Mouse (Mus musculus) bone marrow macrophage, adult 2 months (primary cell): ENCODE data around the gene Bcl2l13. TPM values are rescaled to one million over a fixed set of nuclear protein-coding genes. Genes with fewer than 3 reads are reported as not detected.
"Not testable (repeated sequence)": the region's sequence is repeated elsewhere in the genome, so short reads cannot be mapped to it uniquely, and the experiment has no call there.

Experiments used
- H3K27ac ChIP-seq: 2 replicates; pipeline ENCODE4 v1.5.1; 2012; ENCODE audit warnings: low read depth, low read length; ENCODE audit not compliant: insufficient read depth
- H3K4me1 ChIP-seq: 2 replicates; pipeline ENCODE4 v1.6.1; 2012; ENCODE audit warnings: low read length; ENCODE audit not compliant: control insufficient read depth, insufficient read depth
- H3K4me3 ChIP-seq: 2 replicates; pipeline ENCODE4 v1.5.1; 2012; ENCODE audit warnings: mild to moderate bottlenecking, low read length, moderate library complexity; ENCODE audit not compliant: insufficient read depth
- CTCF ChIP-seq: IDR thresholded peaks from 2 replicates; pipeline ENCODE4 v1.5.1; 2012; ENCODE audit warnings: low read depth, mild to moderate bottlenecking, low read length, moderate library complexity
- POLR2A ChIP-seq: IDR thresholded peaks from 2 replicates; pipeline ENCODE4 v1.6.1; 2012; ENCODE audit warnings: mild to moderate bottlenecking, low read depth, low read length, borderline replicate concordance
- polyA plus RNA-seq: library from polyadenylated mRNA; stranded (reverse); fragments of >200 nt; gene quantifications from 2 replicates; pipeline ENCODE4 v1.2.4, GENCODE M21; 2012; ENCODE audit not compliant: missing spikeins, insufficient read depth, insufficient read length

Gene Bcl2l13
- polyA plus RNA-seq, 1 experiment = 13.5 TPM

- Histone ChIP-seq H3K4me1 (peaks cover 45% of the 10 kb centered on the region), H3K4me3 (no peak overlapping the region), H3K27ac (no peak overlapping the region)
- no peak for TF ChIP-seq POLR2A
- TF ChIP-seq CTCF = no peak
Measured at GRCm38 (mm10) chr6:120798905-120799304, 37.1 kb upstream of the Bcl2l13 start.

- Histone ChIP-seq H3K4me1 (peaks cover 44% of the 10 kb centered on the region), H3K4me3 (no peak overlapping the region), H3K27ac (no peak overlapping the region)
- TF ChIP-seq CTCF (no peak), POLR2A (no peak)
Measured at GRCm38 (mm10) chr6:120799581-120800041, 36.4 kb upstream of the Bcl2l13 start.

GRCm38 (mm10) chr6:120806999-120807737 lies 28.8 kb upstream of the Bcl2l13 start:
- TF ChIP-seq CTCF = no peak
- TF ChIP-seq POLR2A = no peak
- H3K4me1 ChIP-seq = no peaks in the 10 kb centered on the region
- no peak overlapping the region for H3K27ac ChIP-seq
- no peak overlapping the region for H3K4me3 ChIP-seq

- H3K4me1 ChIP-seq = no peaks in the 10 kb centered on the region
- TF ChIP-seq POLR2A (no peak), CTCF (no peak)
- H3K4me3 ChIP-seq = no peak overlapping the region
- no peak overlapping the region for H3K27ac ChIP-seq
Measured at GRCm38 (mm10) chr6:120807738-120808081, 28.3 kb upstream of the Bcl2l13 start.

GRCm38 (mm10) chr6:120811999-120812398 lies 24.0 kb upstream of the Bcl2l13 start:
- H3K4me3 ChIP-seq, H3K4me1 ChIP-seq, H3K27ac ChIP-seq: not testable (repeated sequence)

GRCm38 (mm10) chr6:120819294-120819693 lies 16.7 kb upstream of the Bcl2l13 start:
- Histone ChIP-seq H3K4me1 (peaks cover 6% of the 10 kb centered on the region), H3K27ac (no peak overlapping the region; the same call in 1 of the 2 replicates), H3K4me3 (peak overlapping the region; percentile 33; the same call in 1 of the 2 replicates)
- no peak for TF ChIP-seq CTCF
- no peak for TF ChIP-seq POLR2A

- peak overlapping the region; percentile 76 for H3K27ac ChIP-seq
- H3K4me3 ChIP-seq = peak overlapping the region; percentile 82
- TF ChIP-seq POLR2A = no peak
Measured at GRCm38 (mm10) chr6:120820144-120820543, 15.9 kb upstream of the Bcl2l13 start.

GRCm38 (mm10) chr6:120820941-120821340 lies 15.1 kb upstream of the Bcl2l13 start:
- Histone ChIP-seq H3K4me1 (peaks cover 6% of the 10 kb centered on the region), H3K27ac (peak overlapping the region; percentile 76), H3K4me3 (peak overlapping the region; percentile 82)
- TF ChIP-seq CTCF (no peak), POLR2A (no peak)

More at GRCm38 (mm10) chr6:120820144-120820543, 15.9 kb upstream of the Bcl2l13 start:
- H3K4me1 ChIP-seq = peaks cover 6% of the 10 kb centered on the region

- TF ChIP-seq POLR2A = no peak
- TF ChIP-seq CTCF = no peak
- H3K27ac ChIP-seq = peak overlapping the region; percentile 94
- H3K4me1 ChIP-seq = peaks cover 6% of the 10 kb centered on the region
- peak overlapping the region; percentile 82 for H3K4me3 ChIP-seq
Measured at GRCm38 (mm10) chr6:120821715-120822114, 14.3 kb upstream of the Bcl2l13 start.

- H3K27ac ChIP-seq = peak within 1 kb of the TSS; percentile 94
- peak; percentile 93; the same call in 1 of the 2 replicates for TF ChIP-seq POLR2A
- no peak for TF ChIP-seq CTCF
- peak within 1 kb of the TSS; percentile 82 for H3K4me3 ChIP-seq
- H3K4me1 ChIP-seq = peaks cover 6% of the 10 kb centered on the region
Measured at GRCm38 (mm10) chr6:120822307-120822928, 13.6 kb upstream of the Bcl2l13 start, which contains the start of gene Atp6v1e1. Atp6v1e1 (minus strand) TSS chr6:120822793.
